Mouse (Mus musculus) monocyte, adult 2 months (primary cell): ENCODE results near the gene Asb17.
"Not testable (repeated sequence)": the region's sequence is repeated elsewhere in the genome, so short reads cannot be mapped to it uniquely, and the experiment has no call there.

ENCODE experiments used
- DNase-seq, 2 experiments: peaks; one replicate each; pipeline ENCODE4 v3.0.0; 2022; ENCODE audit warnings: low spot score in 2 of 2, low read depth in 1 of 2

Gene Asb17

DNA sequence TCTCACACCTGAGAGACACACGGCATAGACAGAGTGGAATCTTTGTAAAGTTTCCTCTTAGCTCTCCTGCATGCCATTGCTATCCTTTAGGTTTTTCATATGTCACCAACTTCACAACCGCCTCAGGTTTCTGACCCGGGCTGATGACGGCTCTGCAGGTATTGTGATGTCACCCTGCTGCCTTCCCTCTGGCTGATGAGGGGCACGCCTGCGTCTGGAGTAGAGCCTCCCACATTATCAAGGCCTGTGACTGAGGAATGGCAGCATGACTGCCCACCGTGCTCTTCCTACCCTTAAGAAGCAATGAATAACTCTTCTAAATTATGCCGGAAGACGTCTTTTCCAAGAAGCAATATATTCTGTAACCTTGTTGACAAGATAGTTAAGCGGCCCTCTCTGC lies at the start of gene Asb17:
Gene Asb17 (plus strand): TSS at position 180 of the 400 bp plus-strand sequence.
- no peak for DNase-seq

DNA sequence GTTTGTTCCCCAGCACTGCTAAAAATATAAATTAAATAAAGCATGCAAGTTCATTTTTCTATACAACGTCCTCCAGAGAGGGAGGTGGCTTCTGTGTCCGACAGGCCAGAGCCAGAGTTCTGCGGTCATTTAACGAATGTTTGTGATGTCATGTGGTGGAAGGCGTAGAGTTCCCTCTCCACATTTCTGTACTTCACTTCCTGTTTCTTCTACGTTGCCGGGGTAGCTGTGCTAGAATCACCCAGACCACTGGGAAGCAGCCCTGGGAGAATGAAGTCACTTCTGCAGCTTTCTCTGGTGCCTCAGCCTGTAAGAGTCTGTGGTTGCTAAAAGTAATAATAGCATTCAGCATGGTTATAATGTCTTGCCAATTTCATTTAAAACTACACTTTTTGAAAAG lies 46.4 kb upstream of the Asb17 start:
- peak; percentile 3 to 11 for DNase-seq

DNA sequence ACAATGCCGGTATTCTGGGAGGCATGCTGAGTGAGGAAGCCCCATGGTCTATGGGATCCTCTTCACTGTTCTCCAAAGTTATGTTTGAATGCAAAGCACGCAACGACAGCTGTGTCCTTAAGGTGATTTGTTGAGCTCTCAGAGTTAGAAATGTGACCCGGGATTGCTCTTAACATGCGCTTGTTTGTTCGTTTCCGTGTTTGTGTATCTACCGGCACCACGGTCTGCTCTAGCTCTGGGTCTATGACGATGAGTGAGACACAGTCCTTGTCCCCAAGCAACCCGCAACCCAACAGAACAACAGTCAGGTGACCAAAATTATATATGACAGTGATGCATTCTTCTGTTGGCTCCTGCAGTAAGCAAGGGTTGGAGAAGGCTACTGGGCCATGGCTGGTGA lies 44.4 kb upstream of the Asb17 start:
- DNase-seq = no peak

DNA sequence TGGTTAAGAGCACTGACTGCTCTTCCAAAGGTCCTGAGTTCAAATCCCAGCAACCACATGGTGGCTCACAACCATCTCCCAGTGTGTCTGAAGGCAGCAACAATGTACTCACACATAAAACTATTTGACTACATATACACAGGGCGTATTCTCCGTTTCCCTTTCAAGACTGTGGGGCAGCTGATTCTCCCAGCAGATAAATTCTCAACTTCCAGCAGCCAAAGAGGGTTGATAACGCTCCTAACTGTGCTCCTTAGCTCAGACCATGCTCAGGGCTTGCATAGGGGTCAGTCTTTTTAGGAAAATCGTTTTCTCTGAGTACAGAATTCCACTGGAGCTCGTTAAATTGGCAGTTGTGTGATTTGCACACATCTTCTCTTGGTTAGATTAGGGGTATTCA lies 43.3 kb upstream of the Asb17 start:
- DNase-seq = no peak

DNA sequence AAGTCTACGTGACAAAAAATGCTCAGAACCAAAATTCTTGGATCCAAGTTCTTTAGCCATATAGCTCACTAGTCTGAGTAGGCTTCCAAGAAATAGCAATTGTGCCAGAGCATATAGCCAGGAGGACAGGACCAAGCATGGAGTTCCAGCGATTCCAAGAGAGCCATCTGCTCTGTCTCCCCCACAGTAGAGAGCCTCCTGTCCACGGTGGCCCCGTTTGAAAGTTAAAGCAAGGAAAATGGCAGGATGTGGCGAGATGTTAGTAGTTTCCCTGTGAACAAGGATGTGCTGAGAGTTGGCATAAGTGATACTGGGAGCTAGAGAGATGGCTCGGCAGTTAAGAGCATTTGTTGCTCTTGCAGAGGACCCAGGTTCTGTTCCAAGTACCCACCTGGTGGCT lies 42.5 kb upstream of the Asb17 start:
- no peak for DNase-seq

DNA sequence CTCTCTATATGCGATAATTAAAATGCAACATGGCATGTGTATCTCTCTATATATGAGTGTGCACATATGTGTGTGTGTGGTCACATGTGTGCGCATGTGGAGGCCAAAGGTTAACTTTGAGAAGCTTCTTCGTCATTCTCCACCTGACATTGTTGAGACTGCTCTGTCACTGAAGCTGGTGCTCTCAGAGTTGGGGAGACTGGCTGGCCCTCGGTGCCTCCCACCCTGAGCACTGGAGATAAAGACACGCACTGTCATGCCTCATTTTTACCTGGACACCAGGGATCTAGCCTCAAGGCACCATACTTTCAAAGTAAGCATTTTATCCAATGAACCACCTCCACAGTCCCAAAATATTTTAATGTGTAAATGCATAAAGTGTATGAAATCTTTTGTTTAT lies 41.4 kb upstream of the Asb17 start:
- no peak for DNase-seq

DNA sequence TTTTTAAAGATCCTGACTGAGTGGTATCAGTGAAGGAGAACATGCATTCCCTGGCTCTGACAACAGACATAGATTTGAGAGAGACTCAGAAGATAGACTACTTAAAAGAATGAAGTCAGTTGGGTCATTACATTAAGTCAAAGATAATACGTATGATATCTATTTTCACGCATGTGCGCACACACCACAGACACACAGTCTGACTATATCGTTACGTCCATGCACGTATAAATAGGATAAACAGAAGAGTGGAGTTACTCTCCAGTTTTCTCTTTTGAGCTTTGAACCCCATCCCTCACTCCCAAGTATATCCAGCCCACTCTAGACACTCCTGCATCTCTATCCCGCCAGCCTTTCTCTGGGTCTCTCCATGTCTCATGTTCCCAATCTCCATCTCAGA lies 40.0 kb upstream of the Asb17 start:
- no peak for DNase-seq

DNA sequence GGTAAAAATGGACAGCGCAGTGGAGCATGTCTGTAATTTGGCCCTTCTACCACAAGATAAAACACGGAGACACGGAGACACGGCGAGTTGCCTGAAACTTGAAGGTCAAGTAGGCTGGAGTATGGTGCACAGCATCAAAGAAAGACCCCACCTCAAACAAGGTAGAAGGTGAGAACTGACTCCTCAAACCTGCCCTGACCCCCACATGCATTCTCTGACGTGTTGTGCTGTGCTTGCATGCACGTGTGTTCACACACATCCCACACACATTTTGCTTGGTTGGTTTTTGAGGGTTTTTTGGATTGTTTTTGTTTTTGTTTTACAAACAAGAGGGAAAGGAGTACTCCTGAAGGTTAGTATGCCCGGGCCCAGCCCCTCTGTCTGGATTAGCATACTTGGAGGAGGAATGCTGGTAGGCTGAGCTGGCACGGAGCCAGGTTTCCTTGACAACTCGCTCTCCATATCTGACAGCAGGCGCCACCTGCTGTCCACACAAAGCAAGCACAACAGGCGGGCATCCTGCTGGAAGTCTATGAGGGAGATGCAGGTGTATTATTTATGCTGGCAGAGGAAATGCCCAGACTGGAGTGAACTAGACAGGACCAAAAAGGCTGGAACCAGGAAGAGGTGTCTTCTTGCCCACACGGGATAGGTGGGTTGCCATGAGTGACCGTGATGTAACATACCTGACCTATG lies 37.8 kb upstream of the Asb17 start:
- DNase-seq = peak in 1 of 2 experiments; percentile 16

DNA sequence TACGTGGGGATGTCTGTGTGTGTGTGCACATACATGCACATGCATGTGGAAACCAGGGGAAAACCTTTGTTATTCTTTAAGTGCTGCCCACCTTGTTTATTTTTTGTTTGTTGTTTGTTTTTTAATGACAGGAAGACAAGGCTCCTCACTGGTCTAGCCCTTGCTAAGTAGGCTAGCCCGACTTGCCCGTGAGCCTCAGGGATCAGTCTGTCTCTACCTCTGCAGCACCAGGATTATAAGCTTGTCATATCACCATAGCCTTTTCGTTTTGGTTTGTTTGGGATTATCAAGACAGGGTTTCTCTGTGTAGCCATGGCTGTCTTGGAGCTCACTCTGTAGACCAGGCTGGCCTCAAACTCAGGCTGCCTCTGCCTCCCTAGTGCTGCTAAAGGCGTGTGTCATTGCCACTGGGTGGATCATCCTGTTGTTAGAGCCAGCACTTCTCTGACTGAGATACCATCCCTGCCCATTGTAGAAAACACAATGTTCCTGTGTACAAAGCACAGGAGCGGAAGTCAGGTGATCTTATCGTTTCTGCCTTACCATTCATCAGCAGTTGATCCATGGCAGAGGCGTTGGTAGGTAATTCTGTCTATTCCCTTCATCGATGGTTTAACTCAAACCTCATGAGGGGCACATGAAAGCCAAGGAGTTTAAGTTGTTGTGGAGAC lies 37.1 kb upstream of the Asb17 start:
- no peak for DNase-seq

DNA sequence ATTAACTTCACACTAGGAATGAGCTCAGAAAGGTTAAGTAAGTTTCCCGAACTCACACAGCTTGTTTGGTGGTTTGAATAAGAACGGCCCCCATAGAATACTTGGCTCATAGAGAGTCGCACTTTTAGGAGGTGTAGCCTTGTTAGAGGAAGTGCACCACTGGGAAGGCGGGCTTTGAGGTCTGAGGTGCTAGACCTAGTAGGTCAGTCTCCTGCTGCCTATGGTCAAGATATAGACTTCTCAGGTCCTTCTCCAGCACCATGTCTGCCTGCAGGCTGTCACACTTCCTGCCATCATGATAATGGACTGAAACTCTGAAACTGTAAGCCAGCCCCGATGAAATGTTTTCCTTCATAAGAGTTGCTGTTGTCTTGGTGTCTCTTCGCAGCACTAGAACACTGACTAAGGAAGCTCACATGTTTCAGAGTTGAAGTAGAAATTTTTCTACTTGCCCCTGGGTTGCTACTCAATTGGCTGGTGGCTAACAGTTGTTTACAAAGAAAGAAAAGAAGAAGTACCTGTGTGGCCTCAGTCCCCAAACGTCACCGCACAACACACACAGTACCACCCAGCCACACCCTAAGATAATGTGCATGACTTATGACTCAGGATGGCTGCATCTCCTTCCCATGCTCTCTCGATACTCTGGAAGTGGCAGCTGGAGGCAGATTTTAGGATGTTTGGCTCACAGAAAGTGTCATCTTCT lies 36.4 kb upstream of the Asb17 start:
- no peak for DNase-seq

DNA sequence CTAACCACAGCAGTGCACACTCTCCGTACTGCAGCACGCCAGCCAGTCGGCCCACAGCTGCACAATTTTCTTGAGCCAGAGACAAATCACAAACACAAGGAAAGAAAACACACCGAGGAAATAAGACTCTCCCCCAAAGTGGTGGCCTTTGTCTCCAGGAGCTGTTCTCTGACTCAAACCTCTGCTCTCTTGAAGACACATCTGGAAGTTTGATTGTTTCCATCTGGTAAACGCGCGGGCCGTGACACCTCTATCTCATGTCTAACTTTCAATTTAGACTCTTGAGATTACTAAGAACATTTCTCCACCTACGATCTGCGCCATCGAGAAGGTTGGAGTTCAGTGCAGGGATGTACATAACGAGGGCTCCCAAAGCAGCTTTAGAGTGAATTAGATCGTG lies 35.6 kb upstream of the Asb17 start:
- no peak for DNase-seq

DNA sequence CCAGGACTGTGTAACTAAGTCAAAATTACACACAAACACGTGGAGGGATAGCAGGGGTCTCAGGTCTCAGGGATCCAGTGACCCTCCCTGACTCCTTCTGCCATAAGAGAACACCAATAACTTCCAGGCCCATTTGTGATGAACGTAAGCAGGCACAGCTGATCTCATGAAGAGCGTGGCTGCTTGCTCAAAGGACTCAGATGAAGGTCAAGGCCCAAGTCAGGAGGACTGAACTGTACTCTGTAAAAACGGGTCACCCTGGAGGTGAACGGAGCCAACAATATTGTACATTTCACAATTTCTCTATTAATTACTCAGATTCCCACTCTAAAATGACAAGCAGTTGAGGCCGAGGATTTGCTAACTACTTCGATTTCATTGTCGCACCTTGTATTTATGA lies 30.0 kb upstream of the Asb17 start:
- DNase-seq = no peak

DNA sequence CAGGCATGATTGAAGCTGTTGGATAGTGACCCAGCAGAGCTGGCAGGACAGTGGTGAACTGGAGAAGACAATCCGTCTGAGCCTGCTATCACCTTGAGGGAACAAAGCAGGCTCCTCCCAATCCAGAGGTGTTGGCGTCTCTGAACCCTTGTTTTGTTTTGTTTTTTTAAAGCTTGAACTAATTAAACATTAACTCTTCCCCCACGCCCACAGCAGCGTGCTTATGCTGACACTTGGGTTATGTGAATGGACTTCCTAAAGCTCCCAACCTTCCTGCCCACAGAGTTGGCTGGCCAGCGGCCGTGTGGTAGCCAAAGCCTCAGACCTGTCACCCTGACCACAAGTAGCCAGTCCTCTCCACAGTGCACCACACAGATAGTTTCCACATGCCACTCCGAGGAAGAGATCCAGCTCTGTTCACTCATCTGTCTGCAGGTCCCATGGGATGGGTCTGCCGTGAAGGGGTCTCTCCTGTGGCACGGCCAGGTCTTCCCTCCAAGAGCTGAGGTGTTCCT lies 26.6 kb upstream of the Asb17 start:
- no peak for DNase-seq

DNA sequence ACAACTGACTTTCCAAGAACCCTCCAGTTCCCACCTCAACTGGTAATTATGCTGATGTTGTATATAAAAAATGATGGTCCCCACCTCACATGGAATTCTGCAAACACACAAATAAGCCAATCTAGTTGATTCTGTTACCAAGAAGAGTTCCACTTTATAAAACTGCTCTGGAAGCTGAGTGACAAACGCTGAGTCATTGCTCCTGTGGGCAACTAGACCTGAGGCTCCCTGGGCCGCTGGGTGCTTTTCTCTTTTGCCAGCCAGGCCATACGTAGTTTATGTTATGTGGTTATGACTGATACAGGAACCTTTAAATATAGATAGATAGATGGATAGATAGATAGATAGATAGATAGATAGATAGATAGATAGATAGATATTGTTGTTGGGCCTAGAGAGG lies 25.3 kb upstream of the Asb17 start:
- no peak for DNase-seq

DNA sequence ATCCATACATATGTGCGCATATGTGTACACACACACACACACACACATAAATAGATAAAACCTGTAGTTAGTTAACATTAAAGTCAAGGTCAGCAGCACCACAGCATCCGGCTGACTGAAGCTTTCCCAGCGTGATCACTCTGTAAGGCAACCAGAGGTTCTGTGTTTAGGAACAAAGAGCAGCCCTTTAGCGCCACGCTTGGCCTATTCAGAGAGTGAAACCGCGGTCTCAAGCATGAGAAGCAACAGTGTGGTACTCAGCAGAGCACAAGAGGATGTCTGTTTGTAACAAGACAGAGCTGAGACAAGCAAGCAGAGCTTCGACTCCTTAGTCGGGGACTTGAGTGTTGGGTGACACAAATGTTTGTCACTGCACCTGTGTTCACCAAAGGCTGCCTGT lies 24.6 kb upstream of the Asb17 start:
- DNase-seq = no peak

DNA sequence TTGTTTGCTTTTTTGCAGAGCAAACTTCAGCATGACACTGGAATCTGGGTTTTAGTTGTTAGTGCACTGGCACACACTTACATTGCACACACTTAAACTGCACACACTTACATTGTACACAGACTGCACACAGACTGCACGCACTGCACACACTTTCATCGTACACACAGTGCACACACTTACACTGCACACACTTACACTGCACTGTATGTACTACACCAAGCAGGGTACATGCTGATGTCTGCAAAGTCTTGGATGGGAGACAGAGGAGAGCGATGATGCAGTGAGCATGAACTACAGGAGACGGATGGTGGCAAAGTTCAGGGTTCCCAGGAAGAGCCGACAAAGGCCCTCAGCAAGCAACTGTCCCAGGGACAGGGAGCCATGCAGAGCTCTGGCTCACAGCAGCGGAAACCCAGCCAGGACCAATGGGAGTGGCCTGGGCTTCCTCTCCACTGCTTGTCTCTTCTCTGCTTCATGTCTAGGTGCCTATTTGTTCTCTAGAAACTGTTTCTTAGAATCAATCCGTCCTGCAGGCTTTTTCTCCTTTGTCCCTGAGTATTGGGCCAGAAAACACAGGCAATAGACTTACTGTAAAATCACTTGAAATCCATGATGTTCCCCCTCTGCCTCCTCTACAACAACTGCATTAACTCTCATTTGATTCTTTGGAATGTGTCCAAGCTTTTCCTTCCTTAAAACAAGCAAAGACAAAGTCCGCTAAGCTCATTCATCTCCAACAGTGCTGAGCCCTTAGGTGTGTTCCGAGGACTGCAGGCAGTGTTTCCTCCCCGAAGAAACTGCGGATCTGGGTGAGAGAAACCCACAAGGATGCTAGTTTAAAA lies 20.1 kb upstream of the Asb17 start:
- no peak for DNase-seq

DNA sequence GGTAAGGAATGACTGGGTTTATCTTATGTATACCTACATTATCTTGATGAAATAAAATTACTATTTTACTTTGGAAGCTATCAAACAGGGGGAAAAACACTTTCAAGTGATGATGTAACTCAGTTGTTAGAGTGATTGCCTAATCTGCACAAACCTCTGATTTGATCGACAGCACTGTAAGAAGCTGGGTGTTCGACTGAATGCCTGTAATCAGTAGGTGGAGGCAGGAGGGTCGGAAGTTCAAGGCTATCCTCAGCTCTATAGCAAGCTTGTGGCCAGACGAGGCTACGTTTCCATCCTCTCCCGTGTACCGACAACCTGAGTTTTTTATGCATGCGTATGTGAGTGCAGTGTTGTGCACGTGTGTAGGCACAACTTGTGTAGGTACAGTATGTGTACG lies 18.8 kb upstream of the Asb17 start:
- no peak for DNase-seq

DNA sequence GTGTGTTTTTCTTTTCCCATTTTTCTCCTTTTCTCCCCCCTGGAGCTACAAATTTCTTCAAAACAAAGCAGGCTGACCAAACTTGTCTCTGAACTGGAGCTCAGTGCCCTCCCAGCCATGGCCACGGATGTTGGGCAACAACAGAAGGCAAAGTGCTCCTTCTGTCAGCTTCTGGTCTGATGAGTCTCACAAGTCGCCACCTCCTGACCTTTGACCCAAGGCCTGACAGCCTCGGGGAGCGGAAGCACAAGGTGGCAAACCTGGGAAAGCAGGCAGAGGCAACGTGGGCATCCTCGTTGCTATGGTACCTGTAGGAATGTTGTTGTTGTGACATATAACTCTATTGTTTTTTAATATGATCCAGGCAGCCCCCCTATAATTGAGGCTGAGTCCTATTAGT lies 17.4 kb upstream of the Asb17 start:
- no peak for DNase-seq

DNA sequence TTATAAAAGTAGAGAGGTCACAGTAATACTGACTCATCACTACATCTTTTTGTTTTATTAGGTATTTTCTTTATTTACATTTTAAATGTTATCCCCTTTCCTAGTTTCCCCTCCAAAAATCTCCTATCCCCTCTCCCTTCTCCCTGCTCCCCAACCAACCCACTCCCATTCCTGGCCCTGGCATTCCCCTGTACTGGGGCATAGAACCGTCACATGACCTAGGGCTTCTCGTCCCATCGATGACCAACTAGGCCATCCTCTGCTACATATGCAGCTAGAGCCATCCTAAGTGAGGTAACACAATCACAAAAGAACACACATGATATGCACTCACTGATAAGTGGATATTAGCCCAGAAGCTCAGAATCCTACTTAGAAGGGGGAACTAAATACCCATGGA lies 14.2 kb upstream of the Asb17 start:
- not testable (repeated sequence) for DNase-seq

DNA sequence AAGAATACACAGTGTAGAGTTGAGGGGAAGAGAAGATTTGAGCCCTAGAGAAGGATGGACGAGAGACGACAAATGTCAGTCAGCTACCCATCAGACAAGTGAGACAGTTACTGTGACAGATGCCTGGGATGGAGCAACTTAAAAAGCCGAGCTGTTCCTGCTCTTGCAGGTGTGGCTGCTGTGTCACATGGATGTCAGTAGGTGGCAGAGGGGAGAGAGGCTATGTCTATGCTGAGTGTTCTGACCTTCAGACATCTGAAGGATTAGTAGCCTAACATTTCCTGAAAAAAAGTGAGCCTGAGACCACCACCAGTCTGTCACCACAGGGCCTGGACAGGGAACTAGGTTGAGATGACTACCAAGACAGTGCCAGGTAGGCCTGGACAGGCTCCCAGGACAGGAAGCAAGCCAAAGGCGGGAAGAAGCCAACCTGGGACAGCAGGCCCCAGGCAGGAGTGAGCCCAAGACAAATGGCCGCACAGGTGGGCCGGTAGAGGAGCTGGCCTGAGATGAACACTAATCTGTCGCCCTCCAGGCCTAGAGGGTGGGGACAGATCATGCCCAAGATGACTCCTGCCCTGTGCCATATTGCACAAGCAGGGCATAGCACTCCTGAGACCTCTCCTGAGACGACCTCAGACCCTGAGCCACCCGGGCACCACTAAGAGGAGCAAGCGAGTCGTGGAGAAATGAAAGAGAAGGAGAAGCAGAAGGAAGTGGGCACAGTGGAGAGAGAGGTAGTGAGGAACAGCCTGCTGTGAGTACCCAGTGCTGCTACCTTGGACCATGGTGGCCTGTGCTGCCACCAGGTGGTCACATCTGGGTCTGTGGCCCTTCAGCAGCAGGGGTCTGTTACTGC lies 12.8 kb upstream of the Asb17 start:
- no peak for DNase-seq
